Mouse (Mus musculus) spleen, adult 2 months (tissue): ENCODE results near the gene 1700016K19Rik. TPM values are rescaled to one million over a fixed set of nuclear protein-coding genes. Genes with fewer than 3 reads are reported as not detected.

Experiments used
- DNase-seq, 2 experiments: peaks; one replicate each; pipeline versions ENCODE4 v3.0.0 to v3.0.0-alpha.2; 2012 to 2021; ENCODE audit warnings: low spot score in 2 of 2, low read depth in 1 of 2
- H3K27ac ChIP-seq: fragments of 200-500 bp; 2 replicates; pipeline ENCODE4 v1.5.1; 2012; ENCODE audit warnings: low read length, inconsistent platforms; ENCODE audit not compliant: insufficient read depth
- H3K27me3 ChIP-seq: fragments of 200-500 bp; 2 replicates; pipeline ENCODE4 v1.6.1; 2012; ENCODE audit warnings: mild to moderate bottlenecking, moderate library complexity, low read length, inconsistent platforms; ENCODE audit not compliant: control insufficient read depth, insufficient read depth
- H3K36me3 ChIP-seq: fragments of 200-500 bp; 2 replicates; pipeline ENCODE4 v1.6.1; 2012; ENCODE audit warnings: mild to moderate bottlenecking, low read length, inconsistent platforms; ENCODE audit not compliant: control insufficient read depth, insufficient read depth
- H3K4me1 ChIP-seq: fragments of 200-500 bp; 2 replicates; pipeline ENCODE4 v1.6.1; 2011; ENCODE audit warnings: inconsistent platforms; ENCODE audit not compliant: control insufficient read depth, insufficient read depth, insufficient read length
- H3K4me3 ChIP-seq: fragments of 200-500 bp; 2 replicates; pipeline ENCODE4 v1.5.1; 2011; ENCODE audit warnings: mild to moderate bottlenecking, inconsistent platforms; ENCODE audit not compliant: insufficient read depth, insufficient read length; ENCODE audit errors: extremely low read depth
- CTCF ChIP-seq: fragments of 200-500 bp; IDR thresholded peaks from 2 replicates; pipeline ENCODE4 v1.5.1; 2011; ENCODE audit warnings: mild to moderate bottlenecking, inconsistent platforms; ENCODE audit not compliant: insufficient read depth, insufficient read length, insufficient replicate concordance; ENCODE audit errors: extremely low read depth
- POLR2A ChIP-seq: fragments of 200-500 bp; IDR thresholded peaks from 2 replicates; pipeline ENCODE4 v1.6.1; 2011; ENCODE audit warnings: low read depth, low read length, inconsistent platforms
- WGBS: fragments of 180-500 bp; shearing (Covaris S2); methylation state at CpG from one replicate; pipeline ENCODE4 v1.1.7; 2018; 5-methylcytosine and 5-hydroxymethylcytosine counted together
- polyA plus RNA-seq: library from polyadenylated mRNA; depleted of rRNA; stranded (reverse); fragments of >200 nt; gene quantifications from 2 replicates; pipeline ENCODE4 v1.2.3, GENCODE M21; 2012

1700016K19Rik gene
- polyA plus RNA-seq, 1 experiment: 0.08 TPM

GRCm38 (mm10) chr11:76033359-76033758, 33.6 kb downstream of the 1700016K19Rik start:
- 70% methylated on average over 6 of the region's 6 CpGs for WGBS
- no peak overlapping the region for H3K4me3 ChIP-seq
- H3K36me3 ChIP-seq: no peaks in the 10 kb centered on the region
- no peak overlapping the region for H3K27ac ChIP-seq
- no peak for DNase-seq
- H3K27me3 ChIP-seq: no peaks in the 10 kb centered on the region
- H3K4me1 ChIP-seq: peaks cover 2% of the 10 kb centered on the region; the same call in 1 of the 2 replicates
- TF ChIP-seq CTCF: no peak

- TF ChIP-seq CTCF (no peak), POLR2A (no peak)
- no peak for DNase-seq
- peaks cover 2% of the 10 kb centered on the region; the same call in 1 of the 2 replicates for H3K4me1 ChIP-seq
- WGBS: 56% methylated on average over 4 of the region's 4 CpGs
- H3K36me3 ChIP-seq: no peaks in the 10 kb centered on the region
- H3K4me3 ChIP-seq: no peak overlapping the region
- no peak overlapping the region for H3K27ac ChIP-seq
- H3K27me3 ChIP-seq: no peaks in the 10 kb centered on the region
Observed at GRCm38 (mm10) chr11:76033836-76034235, 34.1 kb downstream of the 1700016K19Rik start.

- 95% methylated on average over 8 of the region's 8 CpGs for WGBS
- H3K27ac ChIP-seq: no peak overlapping the region
- TF ChIP-seq CTCF: no peak
- no peak for TF ChIP-seq POLR2A
- H3K4me3 ChIP-seq: no peak overlapping the region
- peaks cover 2% of the 10 kb centered on the region; the same call in 1 of the 2 replicates for H3K4me1 ChIP-seq
- DNase-seq: no peak
- no peaks in the 10 kb centered on the region for H3K36me3 ChIP-seq
- no peaks in the 10 kb centered on the region for H3K27me3 ChIP-seq
Observed at GRCm38 (mm10) chr11:76035182-76035581, 35.5 kb downstream of the 1700016K19Rik start.

GRCm38 (mm10) chr11:76037581-76038294, 38.0 kb downstream of the 1700016K19Rik start:
- 32% methylated on average over 6 of the region's 6 CpGs for WGBS

GRCm38 (mm10) chr11:76039271-76040053, 39.8 kb downstream of the 1700016K19Rik start:
- no peak for DNase-seq
- WGBS: 80% methylated on average over 3 of the region's 3 CpGs
- H3K27me3 ChIP-seq: no peaks in the 10 kb centered on the region
- H3K4me3 ChIP-seq: no peak overlapping the region
- H3K4me1 ChIP-seq: peaks cover 2% of the 10 kb centered on the region; the same call in 1 of the 2 replicates
- TF ChIP-seq POLR2A (no peak), CTCF (no peak)
- no peak overlapping the region for H3K27ac ChIP-seq
- no peaks in the 10 kb centered on the region for H3K36me3 ChIP-seq

More at GRCm38 (mm10) chr11:76037581-76038294, 38.0 kb downstream of the 1700016K19Rik start:
- no peaks in the 10 kb centered on the region for H3K36me3 ChIP-seq
- TF ChIP-seq POLR2A: no peak
- no peak for TF ChIP-seq CTCF
- no peaks in the 10 kb centered on the region for H3K27me3 ChIP-seq
- no peak overlapping the region for H3K4me3 ChIP-seq
- DNase-seq: no peak
- peak overlapping the region; percentile 67 for H3K27ac ChIP-seq
- peaks cover 2% of the 10 kb centered on the region; the same call in 1 of the 2 replicates for H3K4me1 ChIP-seq

GRCm38 (mm10) chr11:76040106-76040505, 40.4 kb downstream of the 1700016K19Rik start:
- no peak for DNase-seq
- TF ChIP-seq POLR2A (no peak), CTCF (no peak)
- Histone ChIP-seq H3K27ac (no peak overlapping the region), H3K4me1 (peaks cover 2% of the 10 kb centered on the region; the same call in 1 of the 2 replicates), H3K4me3 (no peak overlapping the region), H3K27me3 (no peaks in the 10 kb centered on the region), H3K36me3 (no peaks in the 10 kb centered on the region; the same call in 1 of the 2 replicates)
- WGBS: 35% methylated on average over 8 of the region's 8 CpGs

- Histone ChIP-seq H3K36me3 (no peaks in the 10 kb centered on the region; the same call in 1 of the 2 replicates), H3K4me3 (no peak overlapping the region), H3K27ac (no peak overlapping the region), H3K4me1 (peaks cover 2% of the 10 kb centered on the region; the same call in 1 of the 2 replicates), H3K27me3 (no peaks in the 10 kb centered on the region)
- no peak for DNase-seq
- TF ChIP-seq CTCF (no peak), POLR2A (no peak)
- WGBS: 75% methylated on average over 4 of the region's 4 CpGs
Observed at GRCm38 (mm10) chr11:76040761-76041376, 41.2 kb downstream of the 1700016K19Rik start.
